Mouse (Mus musculus) liver, adult (tissue): ENCODE results near the gene Aspdh.

Experiments used
- GATA4 ChIP-seq: IDR thresholded peaks from 2 replicates; pipeline ENCODE4 v1.6.1; 2014; ENCODE audit warnings: mild to moderate bottlenecking, low read length; ENCODE audit not compliant: insufficient replicate concordance

The Aspdh gene

DNA sequence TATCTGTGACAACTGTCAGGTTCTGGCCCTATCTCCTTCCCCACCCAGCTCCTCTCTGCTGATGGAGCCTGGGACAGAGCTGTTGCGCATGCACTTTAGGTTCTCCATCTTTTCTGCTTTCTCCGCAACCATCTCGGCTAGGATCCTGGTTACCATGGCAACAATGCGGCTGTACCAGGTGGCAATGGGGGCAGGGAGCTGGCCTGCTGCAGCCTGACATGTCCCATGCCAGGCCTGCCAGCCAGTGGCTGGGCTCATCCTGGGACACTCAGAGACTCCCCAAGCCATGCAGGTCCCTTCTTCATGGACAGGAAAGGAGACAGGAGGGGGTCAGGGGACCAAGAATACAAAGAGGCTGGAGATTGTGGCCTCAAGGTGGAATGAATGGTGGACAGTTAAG is 680 bp upstream of the Aspdh start:
- no peak for TF ChIP-seq GATA4

DNA sequence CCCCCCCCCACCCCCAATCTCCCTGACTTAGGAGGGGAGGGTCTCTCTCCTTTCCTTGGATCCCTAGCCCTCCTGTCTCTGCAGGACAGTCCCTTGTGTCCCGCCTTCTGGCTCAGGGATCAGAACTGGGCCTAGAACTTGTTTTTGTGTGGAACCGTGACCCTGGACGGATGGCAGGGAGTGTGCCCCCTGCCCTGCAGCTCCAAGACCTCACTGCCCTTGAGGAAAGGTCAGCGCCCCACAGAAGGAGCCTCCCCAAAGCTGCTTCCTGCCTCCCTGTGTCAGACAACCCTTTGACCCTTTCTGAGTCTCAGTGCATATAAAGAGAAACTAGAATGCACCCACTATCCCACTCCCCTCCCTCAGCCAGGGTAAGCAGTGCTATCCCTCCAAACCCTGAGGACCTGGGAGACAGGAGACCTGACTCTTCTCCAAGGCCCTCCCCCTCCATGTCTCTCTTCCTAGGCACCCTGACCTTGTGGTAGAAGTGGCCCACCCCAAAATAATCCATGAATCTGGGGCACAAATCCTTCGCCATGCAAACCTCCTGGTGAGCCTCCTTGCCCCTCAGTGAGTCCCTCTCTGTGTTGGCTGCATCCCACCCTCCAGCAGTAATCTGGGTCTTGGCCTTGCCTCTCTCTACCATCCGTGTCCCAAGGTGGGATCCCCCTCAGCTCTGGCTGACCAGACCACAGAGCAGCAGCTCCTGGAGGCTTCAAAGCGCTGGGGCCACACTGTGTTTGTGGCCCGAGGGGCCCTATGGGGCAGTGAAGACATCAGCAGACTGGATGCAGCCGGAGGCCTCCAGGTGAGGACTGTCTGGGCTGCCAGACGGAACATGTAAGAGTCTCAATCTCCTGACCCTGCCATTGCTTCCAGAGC is 1.1 kb downstream of the Aspdh start:
- no peak for TF ChIP-seq GATA4

GRCm38 (mm10) chr7:44466888-44467311 is 1.7 kb downstream of the Aspdh start:
- TF ChIP-seq GATA4: no peak

DNA sequence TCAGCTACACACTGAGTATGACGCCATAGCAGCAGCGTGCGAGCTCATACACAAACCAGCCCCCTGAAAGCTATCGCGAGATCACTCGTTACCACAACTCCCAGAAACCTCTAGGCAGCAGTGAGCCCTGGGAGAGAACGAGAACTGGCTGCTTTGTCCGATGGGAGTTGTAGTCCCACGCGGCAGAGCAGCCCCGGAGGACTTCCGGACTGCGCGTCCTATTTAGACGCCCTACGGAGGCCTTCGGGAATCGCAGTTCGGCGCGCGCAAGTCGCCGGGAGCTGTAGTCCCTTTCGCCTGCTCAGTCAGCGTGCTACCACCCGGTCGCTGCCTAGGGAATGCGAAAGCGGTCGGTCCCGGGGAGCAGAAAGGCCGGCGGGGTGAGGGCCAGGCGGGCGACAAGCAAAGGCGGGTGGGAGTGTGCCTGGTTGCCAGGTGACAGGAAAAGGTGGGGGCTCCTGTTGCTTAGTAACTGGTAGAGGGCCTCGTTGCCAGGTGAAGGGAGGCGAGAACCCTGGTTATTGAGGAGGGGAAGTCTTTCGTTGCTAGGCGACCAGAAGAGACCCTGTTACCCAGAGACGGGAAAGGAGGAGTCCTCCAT is 2.7 kb downstream of the Aspdh start, which contains the start of gene Josd2:
Josd2 (plus strand) TSS at position 170 of the 601 bp plus-strand sequence.
- peak; percentile 43; the same call in 1 of the 2 replicates for TF ChIP-seq GATA4

- no peak for TF ChIP-seq GATA4
These were observed 3.6 kb downstream of the Aspdh start for GRCm38 (mm10) chr7:44468644-44469285.

- no peak for TF ChIP-seq GATA4
These were observed 4.8 kb downstream of the Aspdh start for GRCm38 (mm10) chr7:44469677-44470675.

DNA sequence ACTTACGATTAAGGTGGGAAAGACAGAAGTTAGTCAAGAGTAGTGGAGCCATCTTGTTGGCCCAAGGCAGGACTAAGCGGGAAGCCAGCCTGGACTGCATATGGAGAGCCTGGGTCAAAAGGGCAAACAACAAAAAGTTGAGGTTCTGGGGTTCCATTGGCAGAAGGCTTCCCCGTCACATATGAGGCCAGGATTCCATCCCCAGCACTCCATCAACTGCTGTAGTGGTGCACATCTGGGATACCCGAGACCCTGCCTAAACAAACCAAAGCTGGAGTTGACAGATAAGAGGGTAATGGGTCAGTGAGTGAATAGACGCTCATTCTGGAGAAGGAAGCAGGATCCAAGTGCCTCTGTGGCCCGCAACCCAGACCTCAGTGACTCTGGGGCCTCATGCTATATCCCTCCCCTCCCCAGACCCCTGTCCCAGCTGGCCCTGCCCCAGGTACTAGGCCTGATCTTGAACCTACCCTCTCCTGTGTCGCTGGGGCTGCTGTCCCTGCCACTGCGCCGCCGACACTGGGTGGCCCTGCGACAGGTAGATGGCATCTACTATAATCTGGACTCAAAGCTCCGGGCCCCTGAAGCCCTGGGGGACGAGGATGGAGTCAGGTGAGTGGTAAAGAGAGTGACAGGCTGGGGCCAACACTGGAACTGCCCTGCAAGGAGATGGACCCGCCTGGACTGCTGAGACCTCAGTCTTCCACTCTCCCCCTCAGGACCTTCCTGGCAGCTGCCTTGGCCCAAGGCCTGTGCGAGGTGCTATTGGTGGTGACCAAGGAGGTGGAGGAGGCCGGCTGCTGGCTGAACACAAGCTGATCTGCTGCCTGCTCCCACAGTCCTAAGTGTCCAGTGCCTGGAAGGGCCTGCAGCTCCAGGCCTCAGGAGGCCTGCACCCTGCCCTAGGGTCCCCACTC is 5.8 kb downstream of the Aspdh start:
- no peak for TF ChIP-seq GATA4

- no peak for TF ChIP-seq GATA4
These were observed 6.8 kb downstream of the Aspdh start for GRCm38 (mm10) chr7:44471880-44472557.

DNA sequence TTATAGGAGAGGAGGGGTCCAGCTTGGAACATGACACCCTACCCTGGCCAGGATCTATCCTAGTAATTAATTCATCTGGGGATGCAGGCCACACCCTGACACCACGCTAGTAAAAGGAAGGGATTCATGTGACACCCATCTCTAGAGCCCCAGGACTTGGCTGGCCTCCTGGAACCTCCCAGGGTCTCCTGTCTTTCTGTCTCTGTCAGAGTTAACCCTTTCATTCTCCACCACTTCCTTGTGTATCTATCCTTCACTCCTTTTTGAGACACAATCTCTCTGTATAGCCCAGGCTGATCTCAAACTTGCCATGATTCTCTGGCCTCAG is 7.3 kb downstream of the Aspdh start:
- TF ChIP-seq GATA4: no peak

DNA sequence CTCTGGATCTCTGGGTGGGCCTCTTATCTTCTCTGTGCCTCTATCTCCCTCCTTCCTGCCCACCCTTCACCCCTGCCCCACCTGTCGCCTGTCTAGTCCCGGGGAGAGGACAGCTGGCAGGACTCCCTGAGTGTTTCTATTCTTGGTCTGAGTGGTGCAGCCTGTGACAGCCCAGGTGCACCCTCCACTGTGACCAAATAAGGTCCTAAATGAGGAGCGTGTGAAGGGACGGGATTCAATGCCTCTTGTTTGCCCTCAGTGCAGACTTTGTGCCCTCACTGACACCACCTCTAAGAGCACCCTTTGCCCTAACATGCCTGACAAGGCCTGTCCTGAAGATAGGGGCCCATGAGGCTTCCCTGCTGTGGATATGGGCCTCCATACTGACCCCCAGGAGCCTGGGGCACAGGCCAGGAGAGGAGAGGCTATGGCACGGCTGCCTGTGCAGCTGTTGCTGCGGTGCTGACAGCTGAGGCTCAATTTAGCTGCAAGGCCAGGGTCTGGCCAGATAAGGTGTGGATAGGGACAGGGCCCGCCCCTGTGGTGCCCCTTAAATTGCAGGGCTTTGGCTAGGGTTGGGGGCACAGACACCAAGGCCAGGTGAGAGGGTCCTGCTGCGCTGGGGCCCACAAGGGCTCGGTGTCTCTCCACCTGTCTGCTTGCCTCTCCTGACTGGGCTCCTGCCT is 7.9 kb downstream of the Aspdh start:
- TF ChIP-seq GATA4: no peak

- no peak for TF ChIP-seq GATA4
These were observed 9.2 kb downstream of the Aspdh start for GRCm38 (mm10) chr7:44474419-44474818.

GRCm38 (mm10) chr7:44475046-44475614 is 9.9 kb downstream of the Aspdh start:
- no peak for TF ChIP-seq GATA4
